Mouse (Mus musculus): ENCODE results near the gene Ppp1r14a.

DNA sequence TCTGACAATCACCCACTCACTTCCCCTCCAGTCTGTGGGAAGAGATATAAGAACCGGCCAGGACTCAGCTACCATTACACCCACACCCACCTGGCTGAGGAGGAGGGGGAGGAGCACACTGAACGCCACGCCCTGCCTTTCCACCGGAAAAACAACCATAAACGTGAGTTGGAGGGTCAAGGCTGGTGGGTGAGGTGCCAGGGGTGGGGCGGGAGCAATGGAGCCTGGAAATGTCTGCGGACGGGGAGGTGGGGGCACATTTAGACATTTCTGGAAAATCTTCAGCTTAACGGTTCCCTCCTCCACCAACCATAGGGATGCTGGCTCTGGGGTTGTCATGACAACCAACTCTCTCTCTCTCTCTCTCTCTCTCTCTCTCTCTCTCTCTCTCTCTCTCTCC lies 23.9 kb downstream of the Ppp1r14a start:
- TF ChIP-seq E2F4 (IDR thresholded peaks at IDR 0.05; ENCODE audit: borderline replicate concordance, low read depth, low read length), result no peak
- no peak for TF ChIP-seq CTCF (IDR thresholded peaks at IDR 0.05 in 2 of 3, conservative IDR thresholded peaks at IDR 0.05 in 1 of 3; ENCODE audit: control insufficient read depth in 1 of 3, insufficient read depth in 1 of 3, low read depth in 2 of 3, low read length in 3 of 3, poor library complexity in 1 of 3, severe bottlenecking in 1 of 3)
- no peak for TF ChIP-seq MAZ (IDR thresholded peaks at IDR 0.05; ENCODE audit: low read depth, low read length)
- no peak for TF ChIP-seq ZKSCAN1 (IDR thresholded peaks at IDR 0.05; ENCODE audit: low read depth, low read length)
- TF ChIP-seq MEF2A (IDR thresholded peaks at IDR 0.05; ENCODE audit: extremely low read depth, insufficient replicate concordance, low read depth, low read length, poor library complexity, severe bottlenecking), result no peak
- no peak for TF ChIP-seq RAD21 (IDR thresholded peaks at IDR 0.05; ENCODE audit: low read depth, low read length)
- no peak for TF ChIP-seq GATA1 (IDR thresholded peaks at IDR 0.05; ENCODE audit: low read depth, low read length)
- peak in 1 of 2 experiments; percentile 34; a peak in 1 of 4 replicates for TF ChIP-seq EP300 (IDR thresholded peaks at IDR 0.05; ENCODE audit: low read depth in 1 of 2, low read length in 2 of 2)
- TF ChIP-seq POLR2A (IDR thresholded peaks at IDR 0.05; ENCODE audit: control insufficient read depth in 1 of 2, insufficient read depth in 1 of 2, low read depth in 1 of 2, low read length in 2 of 2, poor library complexity in 1 of 2), result no peak
- no peak for TF ChIP-seq NELFE (IDR thresholded peaks at IDR 0.05; ENCODE audit: low read depth, low read length)
- TF ChIP-seq ZMIZ1 (IDR thresholded peaks at IDR 0.05; ENCODE audit: low read depth, low read length), result no peak
- no peak for TF ChIP-seq MYC (IDR thresholded peaks at IDR 0.05; ENCODE audit: low read depth, low read length)
- TF ChIP-seq TAL1 (IDR thresholded peaks at IDR 0.05; ENCODE audit: low read length), result no peak
- TF ChIP-seq ZC3H11A (IDR thresholded peaks at IDR 0.05; ENCODE audit: low read depth, low read length), result no peak

All from MEL (cell line).